Mouse (Mus musculus) neural tube, embryonic 12.5 days (tissue): ENCODE measurements around the gene Wwox. TPM values are rescaled to one million over a fixed set of nuclear protein-coding genes. Genes with fewer than 3 reads are reported as not detected.
A peak's percentile ranks its signal among the peaks of the same experiment; 100 is the strongest.

Experiments used
- ATAC-seq: fragments of 200-750 bp; cut with Nextera tagmentation; 2 replicates; pipeline ENCODE4 v1.8.0; 2017; ENCODE audit warnings: low read depth, mild to moderate bottlenecking, moderate TSS enrichment, moderate library complexity; ENCODE audit not compliant: low FRiP score
- H3K27ac ChIP-seq: fragments of 300-500 bp; sonication (generic); 2 replicates; pipeline ENCODE4 v1.5.1; 2016
- H3K27me3 ChIP-seq: fragments of 300-500 bp; sonication (generic); replicated peaks from 2 replicates; pipeline ENCODE4 v1.6.1; 2016; ENCODE audit warnings: mild to moderate bottlenecking
- H3K36me3 ChIP-seq: fragments of 300-500 bp; sonication (generic); 2 replicates; pipeline ENCODE4 v1.6.1; 2016; ENCODE audit warnings: mild to moderate bottlenecking
- H3K4me1 ChIP-seq: fragments of 300-500 bp; sonication (generic); 2 replicates; pipeline ENCODE4 v1.6.1; 2016
- H3K4me2 ChIP-seq: fragments of 300-500 bp; sonication (generic); replicated peaks from 2 replicates; pipeline ENCODE4 v1.6.1; 2016; ENCODE audit warnings: mild to moderate bottlenecking
- H3K4me3 ChIP-seq: fragments of 300-500 bp; sonication (generic); 2 replicates; pipeline ENCODE4 v1.5.1; 2016
- H3K9ac ChIP-seq: fragments of 300-500 bp; sonication (generic); 2 replicates; pipeline ENCODE4 v1.6.1; 2016; ENCODE audit warnings: mild to moderate bottlenecking
- H3K9me3 ChIP-seq: fragments of 300-500 bp; sonication (generic); 2 replicates; pipeline ENCODE4 v1.6.1; 2016; ENCODE audit warnings: mild to moderate bottlenecking
- WGBS: fragments of 180-500 bp; shearing (Covaris S2); methylation state at CpG from one replicate; pipeline ENCODE4 v1.1.7; 2016; 5-methylcytosine and 5-hydroxymethylcytosine counted together
- polyA plus RNA-seq: library from polyadenylated mRNA; unstranded; fragments of >200 nt; fragmentation: Nextera tagmentation; extraction: Ambion mirVana; gene quantifications from 2 replicates; pipeline ENCODE4 v1.2.1, GENCODE M21; 2016

Wwox gene
- polyA plus RNA-seq, 1 experiment from 2014 or later = 12.7 TPM

DNA sequence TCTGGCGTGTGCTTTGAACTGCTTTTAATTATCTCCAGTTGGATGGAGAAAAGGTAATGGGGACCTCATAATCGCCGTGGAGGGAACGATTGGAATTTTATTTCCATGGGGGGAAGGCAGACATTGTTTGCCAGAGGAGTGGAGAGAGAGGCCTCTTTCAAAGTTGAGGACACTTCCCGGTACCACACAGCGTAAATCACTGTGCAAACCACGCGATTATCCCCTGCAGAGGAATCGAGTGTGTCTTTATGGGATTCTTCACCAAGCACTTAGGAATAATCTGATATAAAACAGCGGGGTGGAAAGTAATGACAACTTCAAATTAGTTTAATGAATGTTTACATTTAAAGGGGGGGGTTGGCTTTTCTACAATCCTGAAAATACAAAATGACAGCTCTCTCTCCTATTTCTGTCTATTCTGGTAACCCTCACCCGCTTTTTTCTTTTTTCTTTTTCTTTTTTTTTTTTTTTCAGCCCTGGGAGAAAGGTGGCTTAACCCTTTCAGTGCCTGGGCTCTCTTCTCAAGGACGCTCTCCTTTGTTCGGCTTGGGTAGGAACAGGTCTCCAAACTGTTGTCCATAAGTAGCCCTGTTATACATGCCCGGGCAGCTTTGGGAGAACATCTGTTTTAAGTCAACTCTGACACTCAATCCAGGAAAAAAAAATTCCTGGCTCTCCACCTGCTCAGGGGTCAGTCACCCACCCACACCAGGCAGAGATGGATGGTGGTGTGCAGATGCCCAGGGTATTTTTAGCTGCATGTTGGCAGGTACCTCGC lies 769.1 kb downstream of the Wwox start:
- no peaks in the 10 kb centered on the region for H3K9me3 ChIP-seq
- ATAC-seq = no peak
- H3K36me3 ChIP-seq = no peaks in the 10 kb centered on the region
- no peak overlapping the region for H3K4me3 ChIP-seq
- peak overlapping the region; percentile 36 for H3K4me2 ChIP-seq
- H3K27ac ChIP-seq = no peak overlapping the region
- H3K27me3 ChIP-seq = 0 out of 2 replicates have a peak, but pooled peaks cover 4% of the 10 kb centered on the region
- H3K4me1 ChIP-seq = peaks cover 10% of the 10 kb centered on the region; the same call in 1 of the 2 replicates
- H3K9ac ChIP-seq = no peak overlapping the region
- 31% methylated on average over 15 of the region's 15 CpGs for WGBS

DNA sequence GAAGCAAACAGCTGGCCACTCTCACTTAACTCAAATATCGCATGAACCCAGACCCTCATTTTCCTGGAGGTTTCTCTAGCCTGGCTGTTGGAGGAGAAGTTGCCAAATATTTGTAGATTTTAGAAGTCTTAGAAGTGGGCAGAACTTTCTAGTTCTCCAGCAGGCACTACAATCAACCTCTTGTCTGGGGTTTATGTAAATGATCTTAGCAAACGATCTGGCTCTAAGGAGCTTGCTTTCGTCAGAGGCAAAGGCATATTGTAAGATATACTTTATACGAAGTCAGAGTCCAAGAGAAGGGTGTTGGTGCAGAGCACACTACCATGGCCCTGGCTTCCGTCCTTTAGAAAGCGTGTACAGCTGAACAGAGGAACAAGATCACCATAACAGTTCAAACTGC lies 770.6 kb downstream of the Wwox start:
- 0 out of 2 replicates have a peak, but pooled peaks cover 4% of the 10 kb centered on the region for H3K27me3 ChIP-seq

DNA sequence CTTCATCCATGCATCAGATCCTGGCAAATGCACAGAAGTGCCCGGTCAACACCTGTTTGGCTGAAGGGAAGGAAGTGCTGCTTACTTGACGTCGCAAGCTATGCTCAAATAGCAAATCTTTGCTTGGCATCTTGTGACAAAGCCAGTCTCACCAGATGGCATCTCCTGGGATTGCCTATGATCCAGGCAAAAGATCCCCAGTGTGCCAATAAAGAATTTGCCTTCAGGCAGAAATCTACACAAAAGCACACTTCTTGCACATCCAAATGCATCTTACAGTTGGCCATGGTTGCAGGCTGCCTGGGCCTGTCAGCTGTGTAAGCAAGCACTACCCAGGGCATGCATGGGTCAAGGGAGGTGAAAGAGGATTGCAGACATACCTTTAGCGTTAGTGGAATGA lies 773.7 kb downstream of the Wwox start:
- no peaks in the 10 kb centered on the region for H3K9me3 ChIP-seq
- no peak for ATAC-seq
- H3K27ac ChIP-seq = no peak overlapping the region
- H3K4me3 ChIP-seq = no peak overlapping the region
- no peak overlapping the region for H3K9ac ChIP-seq
- 79% methylated on average over 4 of the region's 4 CpGs for WGBS
- 0 out of 2 replicates have a peak, but pooled peaks cover 4% of the 10 kb centered on the region for H3K27me3 ChIP-seq
- H3K4me2 ChIP-seq = no peak overlapping the region
- no peaks in the 10 kb centered on the region for H3K36me3 ChIP-seq
- peaks cover 5% of the 10 kb centered on the region; the same call in 1 of the 2 replicates for H3K4me1 ChIP-seq

More for the DNA sequence above, 770.6 kb downstream of the Wwox start:
- peaks cover 10% of the 10 kb centered on the region; the same call in 1 of the 2 replicates for H3K4me1 ChIP-seq
- H3K4me2 ChIP-seq = no peak overlapping the region
- H3K36me3 ChIP-seq = no peaks in the 10 kb centered on the region
- no peaks in the 10 kb centered on the region for H3K9me3 ChIP-seq
- 78% methylated on average over 6 of the region's 6 CpGs for WGBS
- no peak overlapping the region for H3K27ac ChIP-seq
- ATAC-seq = no peak
- H3K9ac ChIP-seq = no peak overlapping the region
- H3K4me3 ChIP-seq = no peak overlapping the region

DNA sequence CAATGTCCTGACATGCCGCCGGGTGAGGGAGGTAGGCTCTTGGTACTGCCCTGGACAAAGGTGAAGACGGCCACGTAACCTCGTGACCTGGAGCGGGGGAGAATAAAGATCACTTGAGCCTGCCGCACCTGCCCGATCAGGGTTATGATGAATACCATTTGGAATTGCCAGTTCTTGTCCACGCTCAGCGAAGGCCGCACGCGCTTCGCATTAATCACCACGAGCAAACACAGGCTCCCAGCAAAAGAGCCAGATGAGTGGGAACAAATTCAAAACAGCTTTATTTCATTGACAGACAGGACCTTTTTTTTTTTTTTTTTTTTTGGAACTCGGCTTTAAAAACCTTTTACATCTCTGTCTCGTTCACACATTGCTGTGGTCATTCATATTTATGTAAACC lies 775.4 kb downstream of the Wwox start:
- 0 out of 2 replicates have a peak, but pooled peaks cover 4% of the 10 kb centered on the region for H3K27me3 ChIP-seq
- no peak for ATAC-seq
- H3K27ac ChIP-seq = no peak overlapping the region
- H3K9ac ChIP-seq = no peak overlapping the region
- H3K4me3 ChIP-seq = no peak overlapping the region
- no peaks in the 10 kb centered on the region for H3K36me3 ChIP-seq
- H3K9me3 ChIP-seq = no peaks in the 10 kb centered on the region
- 75% methylated on average over 17 of the region's 17 CpGs for WGBS
- H3K4me2 ChIP-seq = no peak overlapping the region
- no peaks in the 10 kb centered on the region for H3K4me1 ChIP-seq

DNA sequence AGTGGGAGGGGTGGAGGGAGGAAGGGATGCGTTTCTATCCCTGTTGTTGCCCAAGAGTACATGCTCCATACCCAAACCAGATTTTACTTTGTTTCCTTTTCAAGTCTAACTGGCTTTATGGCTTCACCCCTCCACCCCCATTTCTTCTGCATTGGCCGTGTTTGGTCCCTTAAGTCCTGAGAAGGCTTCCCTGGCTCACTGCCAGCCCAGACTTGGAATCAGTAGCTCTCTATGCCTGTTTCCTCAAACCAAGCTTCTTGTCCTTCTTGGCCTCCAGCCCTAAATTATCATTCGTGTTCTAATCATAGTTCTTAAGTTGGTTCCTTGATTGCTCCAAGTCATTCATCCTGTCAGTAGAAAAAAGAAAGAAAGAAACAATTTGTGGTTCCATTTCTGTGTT lies 777.3 kb downstream of the Wwox start:
- H3K27me3 ChIP-seq = no peaks in the 10 kb centered on the region
- 82% methylated on average over 3 of the region's 3 CpGs for WGBS

DNA sequence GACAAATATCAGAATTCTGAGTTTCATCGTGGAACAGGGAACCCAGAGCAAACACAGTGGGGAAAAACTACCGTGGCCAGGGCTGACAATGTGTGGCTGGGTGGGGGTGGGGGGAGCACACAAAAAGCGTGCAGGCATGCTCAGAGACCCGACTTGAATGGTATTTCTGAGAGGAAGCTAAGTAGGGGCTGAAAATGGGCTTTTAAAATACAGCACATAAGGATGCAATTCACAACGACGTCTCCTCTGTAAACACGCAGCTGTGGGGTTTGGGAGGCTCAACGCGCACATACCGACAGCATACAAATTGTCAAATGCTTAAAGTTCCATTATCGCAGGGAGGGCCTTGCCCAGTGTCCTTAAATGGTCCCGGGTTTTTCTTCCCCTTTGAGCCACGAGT lies 783.1 kb downstream of the Wwox start:
- 75% methylated on average over 13 of the region's 13 CpGs for WGBS
- no peaks in the 10 kb centered on the region for H3K4me1 ChIP-seq
- no peaks in the 10 kb centered on the region for H3K27me3 ChIP-seq
- H3K9me3 ChIP-seq = no peaks in the 10 kb centered on the region
- no peak for ATAC-seq
- H3K36me3 ChIP-seq = no peaks in the 10 kb centered on the region
- no peak overlapping the region for H3K27ac ChIP-seq
- no peak overlapping the region for H3K4me2 ChIP-seq
- H3K4me3 ChIP-seq = no peak overlapping the region
- no peak overlapping the region for H3K9ac ChIP-seq

More for the DNA sequence above, 777.3 kb downstream of the Wwox start:
- Histone ChIP-seq H3K4me2 (no peak overlapping the region), H3K4me3 (no peak overlapping the region), H3K4me1 (no peaks in the 10 kb centered on the region), H3K9ac (no peak overlapping the region), H3K36me3 (no peaks in the 10 kb centered on the region), H3K27ac (no peak overlapping the region), H3K9me3 (no peaks in the 10 kb centered on the region)
- no peak for ATAC-seq

DNA sequence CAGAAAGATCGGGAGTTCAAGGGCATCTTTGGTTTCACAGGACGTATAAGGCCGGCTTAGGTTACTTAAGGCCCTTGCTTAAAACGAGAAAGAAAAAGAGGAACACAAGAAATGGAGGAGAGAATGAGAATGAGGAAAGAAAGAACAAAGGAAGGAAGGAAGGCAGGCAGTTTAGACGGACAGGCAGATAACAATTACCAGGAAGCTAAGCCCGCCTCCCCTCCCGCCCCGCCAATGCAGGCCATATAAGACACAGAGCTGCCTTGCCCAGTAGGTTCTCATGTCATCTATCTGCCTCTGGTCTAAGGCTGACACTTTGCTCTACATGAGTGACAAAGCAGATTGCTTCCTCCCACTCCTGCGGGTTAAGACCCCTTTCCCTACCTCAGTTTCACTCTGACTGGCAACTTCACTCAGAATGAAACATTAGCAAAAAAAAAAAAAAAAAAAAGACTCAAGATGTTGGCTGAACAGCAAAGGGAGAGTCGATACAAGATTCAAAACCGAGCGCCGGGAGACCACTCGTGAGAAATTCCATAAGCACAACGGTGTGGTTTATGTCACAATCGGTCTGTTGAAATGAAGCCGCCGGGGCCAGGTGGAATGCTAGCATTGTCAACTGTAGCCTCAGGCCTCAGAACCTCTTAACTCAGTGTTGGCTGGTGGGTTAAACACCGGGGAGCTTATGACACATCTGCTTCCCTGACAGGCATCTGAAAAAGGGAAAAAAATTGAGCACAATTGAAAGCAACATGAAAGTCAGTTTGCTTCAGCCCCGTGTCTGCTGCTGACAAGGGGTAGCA lies 787.5 kb downstream of the Wwox start:
- Histone ChIP-seq H3K27me3 (no peaks in the 10 kb centered on the region), H3K36me3 (no peaks in the 10 kb centered on the region), H3K9me3 (no peaks in the 10 kb centered on the region), H3K4me3 (no peak overlapping the region), H3K4me2 (no peak overlapping the region), H3K4me1 (no peaks in the 10 kb centered on the region), H3K9ac (no peak overlapping the region), H3K27ac (no peak overlapping the region)
- 73% methylated on average over 20 of the region's 20 CpGs for WGBS
- ATAC-seq = no peak

DNA sequence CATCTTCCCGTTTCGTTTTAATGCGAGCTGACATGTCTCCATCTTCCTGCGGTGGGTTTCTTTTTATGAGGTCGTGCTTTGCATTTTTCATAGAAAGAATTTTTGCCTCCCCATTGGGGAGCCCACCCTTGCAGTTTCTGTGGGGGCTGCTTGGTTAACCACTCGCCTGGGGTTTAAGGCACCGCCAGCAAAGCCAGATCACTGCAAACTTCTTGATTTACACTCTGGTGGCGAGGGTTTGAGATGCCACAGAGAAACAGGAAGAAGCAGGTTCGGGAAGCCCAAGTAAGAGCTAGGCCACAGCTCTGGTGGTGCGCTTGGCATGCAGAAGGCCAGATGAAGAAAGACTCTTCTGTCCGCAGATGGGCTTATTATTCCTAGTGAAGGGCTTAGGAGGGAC lies 789.4 kb downstream of the Wwox start:
- Histone ChIP-seq H3K9me3 (no peaks in the 10 kb centered on the region), H3K9ac (no peak overlapping the region), H3K4me1 (no peaks in the 10 kb centered on the region), H3K4me3 (no peak overlapping the region), H3K36me3 (no peaks in the 10 kb centered on the region), H3K4me2 (no peak overlapping the region), H3K27ac (no peak overlapping the region), H3K27me3 (no peaks in the 10 kb centered on the region)
- ATAC-seq = no peak
- WGBS = 76% methylated on average over 11 of the region's 11 CpGs

DNA sequence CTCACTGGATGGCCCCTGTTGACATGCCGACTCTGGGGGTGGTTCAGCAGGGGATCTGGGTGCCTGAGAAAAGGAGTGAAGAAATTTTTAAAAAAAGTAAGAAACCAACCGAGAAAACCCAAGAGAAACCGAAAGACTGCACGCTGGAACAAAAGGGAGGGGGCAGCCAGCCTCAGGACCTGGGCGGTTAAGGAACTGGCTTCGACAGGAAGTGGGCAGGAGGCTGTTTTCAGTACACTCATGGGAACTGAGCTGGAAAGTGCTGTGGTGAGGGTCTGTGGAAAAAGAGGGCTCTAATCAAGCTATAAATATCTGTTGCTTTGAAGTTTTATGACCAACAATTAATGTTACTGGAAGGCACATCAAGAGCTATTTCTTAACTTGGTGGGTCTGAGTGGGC lies 794.6 kb downstream of the Wwox start:
- Histone ChIP-seq H3K27ac (no peak overlapping the region), H3K4me3 (no peak overlapping the region), H3K4me2 (no peak overlapping the region), H3K9ac (no peak overlapping the region), H3K36me3 (no peaks in the 10 kb centered on the region), H3K9me3 (no peaks in the 10 kb centered on the region), H3K4me1 (0 out of 2 replicates have a peak, but pooled peaks cover 2% of the 10 kb centered on the region), H3K27me3 (0 out of 2 replicates have a peak, but pooled peaks cover 3% of the 10 kb centered on the region)
- no peak for ATAC-seq
- WGBS = 68% methylated on average over 6 of the region's 6 CpGs

DNA sequence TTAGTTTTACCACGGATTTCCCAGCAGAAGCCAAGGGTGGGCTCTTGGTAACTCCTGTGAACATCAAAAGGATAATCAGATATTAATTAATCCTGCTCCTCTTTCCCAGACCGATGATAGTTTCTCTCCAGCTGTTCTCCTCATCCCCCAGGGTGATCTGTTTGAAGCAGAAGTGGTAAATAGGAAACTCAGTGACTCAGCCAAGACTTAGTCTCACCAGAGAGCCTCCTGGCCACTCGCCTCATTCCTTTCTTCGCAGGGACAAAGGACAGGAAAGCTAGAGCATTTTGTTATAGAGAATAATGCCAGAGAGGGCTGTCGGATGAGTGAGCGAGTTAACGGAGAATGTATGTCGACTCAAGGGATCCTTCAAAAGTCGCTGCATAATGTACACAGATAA lies 798.1 kb downstream of the Wwox start:
- Histone ChIP-seq H3K9ac (no peak overlapping the region), H3K4me2 (no peak overlapping the region), H3K36me3 (no peaks in the 10 kb centered on the region), H3K4me3 (no peak overlapping the region), H3K27me3 (peaks cover 17% of the 10 kb centered on the region; the same call in 1 of the 2 replicates), H3K27ac (no peak overlapping the region), H3K9me3 (no peaks in the 10 kb centered on the region), H3K4me1 (0 out of 2 replicates have a peak, but pooled peaks cover 2% of the 10 kb centered on the region)
- WGBS = 45% methylated on average over 9 of the region's 9 CpGs
- no peak for ATAC-seq

DNA sequence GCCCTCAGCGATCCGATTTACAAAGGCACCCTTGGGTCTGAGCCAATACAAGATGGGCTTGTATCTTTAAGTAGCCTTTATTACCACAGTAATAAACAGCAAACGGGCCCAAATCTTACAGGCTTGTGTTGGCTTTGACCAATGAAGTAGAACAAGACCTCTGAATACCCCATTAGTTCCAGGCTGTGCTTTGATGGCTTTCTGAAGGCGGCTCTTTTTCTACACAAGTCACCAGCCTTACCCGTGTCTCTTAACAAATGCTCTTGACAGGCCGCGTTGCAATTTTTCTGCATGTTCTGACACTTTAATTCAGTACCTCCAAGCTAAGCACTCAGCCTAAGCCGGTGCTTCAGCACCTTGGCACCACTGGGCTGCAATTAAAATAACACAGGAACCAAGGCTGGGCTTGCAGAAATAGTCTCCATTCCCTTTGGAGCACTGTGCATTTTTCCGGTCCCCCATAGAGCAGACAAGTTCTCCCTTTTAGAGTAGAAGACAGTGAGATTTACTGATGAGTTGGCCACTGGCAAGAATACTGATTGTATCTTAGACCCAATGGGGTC lies 804.1 kb downstream of the Wwox start:
- H3K4me3 ChIP-seq = no peak overlapping the region
- WGBS = 16% methylated on average over 9 of the region's 9 CpGs
- H3K9ac ChIP-seq = no peak overlapping the region
- no peaks in the 10 kb centered on the region for H3K9me3 ChIP-seq
- peaks cover 51% of the 10 kb centered on the region for H3K27me3 ChIP-seq
- 0 out of 2 replicates have a peak overlapping the region, but pooled peaks have one; percentile 9 for H3K4me2 ChIP-seq
- ATAC-seq = peak; percentile 44; the same call in 1 of the 2 replicates
- H3K4me1 ChIP-seq = peaks cover 5% of the 10 kb centered on the region; the same call in 1 of the 2 replicates
- H3K27ac ChIP-seq = no peak overlapping the region
- H3K36me3 ChIP-seq = no peaks in the 10 kb centered on the region
